In the genomic region with DNA sequence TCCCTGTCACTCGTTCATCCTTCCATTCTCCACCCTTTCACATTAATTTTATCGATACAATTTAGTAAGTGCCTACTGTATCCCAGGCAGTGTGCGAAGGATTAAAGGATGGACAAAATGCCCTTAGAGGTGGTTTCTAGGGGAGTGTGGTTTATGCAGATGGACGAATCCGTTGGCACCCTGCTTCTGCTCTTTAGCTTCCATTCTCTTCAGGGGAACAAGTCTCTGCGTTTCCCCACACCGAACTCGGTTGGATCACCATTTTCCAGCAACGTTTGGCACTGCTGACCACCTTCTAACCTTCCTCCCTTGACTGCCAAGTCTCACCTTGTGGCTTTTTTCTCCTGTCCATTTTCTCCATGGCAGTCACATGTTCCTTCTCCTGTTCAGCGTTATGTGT, we compare ENCODE assay signal across 8 mouse cellular contexts. TPM values are rescaled to one million over a fixed set of nuclear protein-coding genes. Genes with fewer than 3 reads are reported as not detected.
DNase-seq lines count a peak whose midpoint lies in the region; ATAC-seq and TF ChIP-seq lines count a peak whose summit lies in the region.

No protein-coding gene starts in this region.

- 33% methylated on average over 10 of the region's 10 CpGs for WGBS in liver, adult 2 months
- 13% methylated on average over 10 of the region's 10 CpGs for WGBS in embryonic facial prominence, embryonic 15.5 days
- whole genome bisulfite sequencing in intestine, embryonic 14.5 days: 11% methylated on average over 10 of the region's 10 CpGs
- WGBS in neural tube, embryonic 12.5 days: 18% methylated on average over 10 of the region's 10 CpGs

- no peaks in the 10 kb centered on the region for H3K36me3 ChIP-seq in liver, adult 2 months (ENCODE audit: control insufficient read depth, insufficient read depth, low read length)
- H3K36me3 ChIP-seq in embryonic facial prominence, embryonic 15.5 days: peaks cover 47% of the 10 kb centered on the region
- H3K36me3 ChIP-seq in intestine, embryonic 14.5 days (ENCODE audit: control insufficient read depth, insufficient read depth, low read length): peaks cover 41% of the 10 kb centered on the region
- H3K36me3 ChIP-seq in neural tube, embryonic 12.5 days: peaks cover 36% of the 10 kb centered on the region

- H3K9ac ChIP-seq in liver, adult 2 months (ENCODE audit: low read depth, low read length): no peak overlapping the region
- H3K9ac ChIP-seq in embryonic facial prominence, embryonic 15.5 days: peak overlapping the region; percentile 94
- H3K9ac ChIP-seq in intestine, embryonic 14.5 days (ENCODE audit: low read length): peak overlapping the region; percentile 80
- peak overlapping the region; percentile 91 for H3K9ac ChIP-seq in neural tube, embryonic 12.5 days

- peak overlapping the region; percentile 61 for H3K4me3 ChIP-seq in liver, adult 2 months (ENCODE audit: insufficient read depth, low read depth, low read length)
- peak overlapping the region; percentile 92 for H3K4me3 ChIP-seq in embryonic facial prominence, embryonic 15.5 days (replicated peaks)
- H3K4me3 ChIP-seq in intestine, embryonic 14.5 days (ENCODE audit: low read depth, low read length): peak overlapping the region; percentile 91
- peak overlapping the region; percentile 90 for H3K4me3 ChIP-seq in neural tube, embryonic 12.5 days

- no peaks in the 10 kb centered on the region for H3K79me2 ChIP-seq in liver, adult 2 months (ENCODE audit: control insufficient read depth, insufficient read depth, low read length)

- intact Hi-C loops in left cerebral cortex, postnatal 14 days (cut with DNase I): no loop called here

- peak overlapping the region; percentile 88 for H3K4me2 ChIP-seq in embryonic facial prominence, embryonic 15.5 days (replicated peaks)
- peak overlapping the region; percentile 94 for H3K4me2 ChIP-seq in intestine, embryonic 14.5 days (ENCODE audit: low read length)
- peak overlapping the region; percentile 98 for H3K4me2 ChIP-seq in neural tube, embryonic 12.5 days (replicated peaks)

- no peak overlapping the region for H3K27ac ChIP-seq in liver, adult 2 months (replicated peaks; ENCODE audit: insufficient read depth, low read depth, low read length)
- peak overlapping the region; percentile 91 for H3K27ac ChIP-seq in embryonic facial prominence, embryonic 15.5 days (replicated peaks)
- peak overlapping the region; percentile 19; the same call in 1 of the 2 replicates for H3K27ac ChIP-seq in intestine, embryonic 14.5 days (ENCODE audit: low read depth)
- H3K27ac ChIP-seq in neural tube, embryonic 12.5 days: 0 out of 2 replicates have a peak overlapping the region, but pooled peaks have one; percentile 74

- TF ChIP-seq POLR2A in liver, adult 2 months (IDR thresholded peaks at IDR 0.05; ENCODE audit: extremely low read depth, insufficient read depth, low read length): no peak

- DNase-seq in liver, adult 2 months (ENCODE audit: extremely low read depth, low read depth, low spot score): no peak
- no peak for DNase-seq in liver
- no peak for DNase-seq in intestine, embryonic 14.5 days (ENCODE audit: low spot score)
- no peak for DNase-seq in left cerebral cortex, postnatal 14 days (ENCODE audit: low spot score in 2 of 2)
- DNase-seq in thymus, postnatal 25 days: no peak
- DNase-seq in adrenal gland, postnatal 10 days: no peak

- no peaks in the 10 kb centered on the region for H3K9me3 ChIP-seq in embryonic facial prominence, embryonic 15.5 days (replicated peaks)
- H3K9me3 ChIP-seq in intestine, embryonic 14.5 days (ENCODE audit: control insufficient read depth, low read length): no peaks in the 10 kb centered on the region
- H3K9me3 ChIP-seq in neural tube, embryonic 12.5 days: no peaks in the 10 kb centered on the region

- ATAC-seq in embryonic facial prominence, embryonic 15.5 days (ENCODE audit: insufficient number of reproducible peaks, low FRiP score, low TSS enrichment, low read depth): no peak
- ATAC-seq in intestine, embryonic 14.5 days (replicated peaks; ENCODE audit: low FRiP score, low TSS enrichment, low read depth): no peak
- peak; percentile 8; the same call in 1 of the 2 replicates for ATAC-seq in neural tube, embryonic 12.5 days (ENCODE audit: low FRiP score, low read depth)

- peaks cover 13% of the 10 kb centered on the region for H3K27me3 ChIP-seq in liver, adult 2 months (ENCODE audit: control insufficient read depth, insufficient read depth, low read length)
- H3K27me3 ChIP-seq in embryonic facial prominence, embryonic 15.5 days: no peaks in the 10 kb centered on the region
- H3K27me3 ChIP-seq in intestine, embryonic 14.5 days (replicated peaks; ENCODE audit: control insufficient read depth, insufficient read depth, low read length): no peaks in the 10 kb centered on the region
- H3K27me3 ChIP-seq in neural tube, embryonic 12.5 days (replicated peaks): no peaks in the 10 kb centered on the region

- H3K4me1 ChIP-seq in liver, adult 2 months (ENCODE audit: control insufficient read depth, insufficient read depth, low read length): no peaks in the 10 kb centered on the region
- H3K4me1 ChIP-seq in embryonic facial prominence, embryonic 15.5 days: peaks cover 29% of the 10 kb centered on the region
- peaks cover 12% of the 10 kb centered on the region for H3K4me1 ChIP-seq in intestine, embryonic 14.5 days (replicated peaks; ENCODE audit: control insufficient read depth, insufficient read depth, low read length)
- peaks cover 22% of the 10 kb centered on the region for H3K4me1 ChIP-seq in neural tube, embryonic 12.5 days

- no peak for TF ChIP-seq CTCF in liver, adult 2 months (IDR thresholded peaks at IDR 0.05; ENCODE audit: low read depth, low read length)

RNA-seq across cellular contexts. Expression of a gene that starts 0.4 kb away (rescaled TPM):
- 0.46 and 0.81 TPM in 2 replicates for total RNA-seq in liver, adult 2 months (2014; rRNA removed)
- 1.4 and 2.7 TPM in 2 replicates for polyA plus RNA-seq in liver, adult 2 months (2012; rRNA removed)
- 81.7 and 93.6 TPM in 2 replicates for polyA plus RNA-seq in embryonic facial prominence, embryonic 15.5 days (2015; fragmentation: Nextera tagmentation; extraction: Ambion mirVana)
- 32.4 and 34.2 TPM in 2 replicates for polyA plus RNA-seq in intestine, embryonic 14.5 days (2014; fragmentation: Nextera tagmentation; extraction: Ambion mirVana)
- 126 and 131 TPM in 2 replicates for polyA plus RNA-seq in neural tube, embryonic 12.5 days (2016; fragmentation: Nextera tagmentation; extraction: Ambion mirVana)
- total RNA-seq in left cerebral cortex, postnatal 14 days (2021): 100 to 1,000 TPM; 630 to 690 TPM
- total RNA-seq in adrenal gland, postnatal 10 days (2021): 10 to 100 TPM; 29.8 to 37.2 TPM

RNA-seq across cellular contexts. Expression of a gene that starts 12.6 kb away (rescaled TPM):
- under 0.01 and 0.20 TPM in 2 replicates for total RNA-seq in liver, adult 2 months (2014; rRNA removed)
- 0.13 and 0.15 TPM in 2 replicates for polyA plus RNA-seq in liver, adult 2 months (2012; rRNA removed)
- 59.7 and 63.4 TPM in 2 replicates for polyA plus RNA-seq in embryonic facial prominence, embryonic 15.5 days (2015; fragmentation: Nextera tagmentation; extraction: Ambion mirVana)
- polyA plus RNA-seq in intestine, embryonic 14.5 days (2014; fragmentation: Nextera tagmentation; extraction: Ambion mirVana): 31.4 and 31.6 TPM in 2 replicates
- polyA plus RNA-seq in neural tube, embryonic 12.5 days (2016; fragmentation: Nextera tagmentation; extraction: Ambion mirVana): 29.1 and 31.2 TPM in 2 replicates
- 1 to 10 TPM; 5.8 to 8.1 TPM for total RNA-seq in left cerebral cortex, postnatal 14 days (2021)
- total RNA-seq in adrenal gland, postnatal 10 days (2021): 1 to 10 TPM; 7.4 to 9.9 TPM

RNA-seq across cellular contexts. Expression of a gene that starts 19.2 kb away (rescaled TPM):
- not detected in 2 replicates for total RNA-seq in liver, adult 2 months (2014; rRNA removed)
- not detected in 2 replicates for polyA plus RNA-seq in liver, adult 2 months (2012; rRNA removed)
- 0.47 TPM in 1 of 2 replicates, not detected in the other for polyA plus RNA-seq in embryonic facial prominence, embryonic 15.5 days (2015; fragmentation: Nextera tagmentation; extraction: Ambion mirVana)
- 0.23 and 0.28 TPM in 2 replicates for polyA plus RNA-seq in intestine, embryonic 14.5 days (2014; fragmentation: Nextera tagmentation; extraction: Ambion mirVana)
- 0.19 and 0.48 TPM in 2 replicates for polyA plus RNA-seq in neural tube, embryonic 12.5 days (2016; fragmentation: Nextera tagmentation; extraction: Ambion mirVana)
- not detected for total RNA-seq in left cerebral cortex, postnatal 14 days (2021)
- total RNA-seq in adrenal gland, postnatal 10 days (2021): not detected

RNA-seq across cellular contexts. Expression of a gene that starts 21.0 kb away (rescaled TPM):
- 29.7 and 37.8 TPM in 2 replicates for total RNA-seq in liver, adult 2 months (2014; rRNA removed)
- polyA plus RNA-seq in liver, adult 2 months (2012; rRNA removed): 65.4 and 89.4 TPM in 2 replicates
- 124 and 125 TPM in 2 replicates for polyA plus RNA-seq in embryonic facial prominence, embryonic 15.5 days (2015; fragmentation: Nextera tagmentation; extraction: Ambion mirVana)
- polyA plus RNA-seq in intestine, embryonic 14.5 days (2014; fragmentation: Nextera tagmentation; extraction: Ambion mirVana): 134 and 148 TPM in 2 replicates
- 214 and 236 TPM in 2 replicates for polyA plus RNA-seq in neural tube, embryonic 12.5 days (2016; fragmentation: Nextera tagmentation; extraction: Ambion mirVana)
- total RNA-seq in left cerebral cortex, postnatal 14 days (2021): 100 to 1,000 TPM; 233 to 257 TPM
- 100 to 1,000 TPM; 159 to 198 TPM for total RNA-seq in adrenal gland, postnatal 10 days (2021)

RNA-seq across cellular contexts. Expression of a gene that starts 22.7 kb away (rescaled TPM):
- not detected in 2 replicates for total RNA-seq in liver, adult 2 months (2014; rRNA removed)
- not detected in 2 replicates for polyA plus RNA-seq in liver, adult 2 months (2012; rRNA removed)
- 8.9 and 9.4 TPM in 2 replicates for polyA plus RNA-seq in embryonic facial prominence, embryonic 15.5 days (2015; fragmentation: Nextera tagmentation; extraction: Ambion mirVana)
- polyA plus RNA-seq in intestine, embryonic 14.5 days (2014; fragmentation: Nextera tagmentation; extraction: Ambion mirVana): 3.3 and 4.6 TPM in 2 replicates
- polyA plus RNA-seq in neural tube, embryonic 12.5 days (2016; fragmentation: Nextera tagmentation; extraction: Ambion mirVana): 6.7 and 7.2 TPM in 2 replicates
- 10 to 100 TPM; 38.2 to 40.8 TPM for total RNA-seq in left cerebral cortex, postnatal 14 days (2021)
- 1 to 10 TPM; 1.3 to 2.6 TPM for total RNA-seq in adrenal gland, postnatal 10 days (2021)

Comparison
In these comparisons a context has a peak if more than half of its experiments do, and no peak if none do; other contexts are left out.
1. RNA of a gene that starts 12.6 kb away (polyA plus RNA-seq): 59.7 to 63.4 TPM in embryonic facial prominence, embryonic 15.5 days, 31.4 to 31.6 TPM in intestine, embryonic 14.5 days and 29.1 to 31.2 TPM in neural tube, embryonic 12.5 days; 0.13 to 0.15 TPM in liver, adult 2 months; every median in the first group is over 10 times any median in the second.
2. Peak in every context shown above with its lines, with median percentiles within 50 percentile points of each other: H3K4me3 ChIP-seq and H3K4me2 ChIP-seq.